Mouse (Mus musculus): ENCODE measurements around the gene Tmem240. TPM values are rescaled to one million over a fixed set of nuclear protein-coding genes. Genes with fewer than 3 reads are reported as not detected.

Tmem240 gene
- polyA plus RNA-seq, 1 experiment, result 1.2 TPM

- H3K79me2 ChIP-seq (ENCODE audit: control insufficient read depth, insufficient read depth), result no peaks in the 10 kb centered on the region
- H3ac ChIP-seq (ENCODE audit: control insufficient read depth, insufficient read length), result no peak overlapping the region
- H3K4me2 ChIP-seq (ENCODE audit: low read depth), result no peak overlapping the region
- no peaks in the 10 kb centered on the region for H3K36me3 ChIP-seq (ENCODE audit: control insufficient read depth, insufficient read depth)
- no peak for TF ChIP-seq MYOG (IDR thresholded peaks at IDR 0.05; ENCODE audit: control insufficient read depth in 1 of 3, insufficient read depth in 1 of 3, insufficient read length in 2 of 3, low read depth in 2 of 3)
- TF ChIP-seq TCF12 (IDR thresholded peaks at IDR 0.05; ENCODE audit: insufficient read depth, poor library complexity, severe bottlenecking), result no peak
- TF ChIP-seq POLR2AphosphoS2 (IDR thresholded peaks at IDR 0.05; ENCODE audit: insufficient read length, low read depth), result no peak
- no peak for TF ChIP-seq MYOD1 (IDR thresholded peaks at IDR 0.05; ENCODE audit: control insufficient read depth in 1 of 3, insufficient read length in 2 of 3, low read depth in 2 of 3)
- TF ChIP-seq POLR2A (IDR thresholded peaks at IDR 0.05; ENCODE audit: insufficient read length, low read depth), result no peak
- TF ChIP-seq REST (IDR thresholded peaks at IDR 0.05; ENCODE audit: insufficient read depth, insufficient read length), result no peak
- no peak for TF ChIP-seq TCF3 (IDR thresholded peaks at IDR 0.05; ENCODE audit: insufficient read length, low read depth)
- no peak overlapping the region for H3K4me3 ChIP-seq
- H3K27me3 ChIP-seq (ENCODE audit: control insufficient read depth, insufficient read depth, insufficient read length), result no peaks in the 10 kb centered on the region
Measured at GRCm38 (mm10) chr4:155772786-155773185, 38.2 kb downstream of the Tmem240 start.

- peak overlapping the region; percentile 72 for H3K4me2 ChIP-seq (ENCODE audit: low read depth)
- no peak overlapping the region for H3ac ChIP-seq (ENCODE audit: control insufficient read depth, insufficient read length)
- H3K36me3 ChIP-seq (ENCODE audit: control insufficient read depth, insufficient read depth), result no peaks in the 10 kb centered on the region
- H3K27me3 ChIP-seq (ENCODE audit: control insufficient read depth, insufficient read depth, insufficient read length), result no peaks in the 10 kb centered on the region
- no peak for TF ChIP-seq TCF12 (IDR thresholded peaks at IDR 0.05; ENCODE audit: insufficient read depth, poor library complexity, severe bottlenecking)
- TF ChIP-seq REST (IDR thresholded peaks at IDR 0.05; ENCODE audit: insufficient read depth, insufficient read length), result no peak
- TF ChIP-seq TCF3 (IDR thresholded peaks at IDR 0.05; ENCODE audit: insufficient read length, low read depth), result no peak
- no peak for TF ChIP-seq MYOG (IDR thresholded peaks at IDR 0.05; ENCODE audit: control insufficient read depth in 1 of 3, insufficient read depth in 1 of 3, insufficient read length in 2 of 3, low read depth in 2 of 3)
- no peak for TF ChIP-seq CEBPB (IDR thresholded peaks at IDR 0.05; ENCODE audit: insufficient read depth, poor library complexity, severe bottlenecking)
- TF ChIP-seq SRF (IDR thresholded peaks at IDR 0.05; ENCODE audit: control insufficient read depth, insufficient read length, low read depth), result no peak
- no peak for TF ChIP-seq MAX (IDR thresholded peaks at IDR 0.05; ENCODE audit: low read depth)
- TF ChIP-seq USF1 (IDR thresholded peaks at IDR 0.05; ENCODE audit: low read depth), result no peak
- no peak for TF ChIP-seq POLR2AphosphoS2 (IDR thresholded peaks at IDR 0.05; ENCODE audit: insufficient read length, low read depth)
- no peak for TF ChIP-seq MYOD1 (IDR thresholded peaks at IDR 0.05; ENCODE audit: control insufficient read depth in 1 of 3, insufficient read length in 2 of 3, low read depth in 2 of 3)
- TF ChIP-seq POLR2A (IDR thresholded peaks at IDR 0.05; ENCODE audit: insufficient read length, low read depth), result no peak
- no peak for TF ChIP-seq E2F4 (IDR thresholded peaks at IDR 0.05; ENCODE audit: insufficient read depth)
- H3K79me2 ChIP-seq (ENCODE audit: control insufficient read depth, insufficient read depth), result no peaks in the 10 kb centered on the region
- peak overlapping the region; percentile 6 for H3K4me3 ChIP-seq
Measured at GRCm38 (mm10) chr4:155773335-155774078, 38.9 kb downstream of the Tmem240 start.

GRCm38 (mm10) chr4:155774280-155774754 lies 39.7 kb downstream of the Tmem240 start, which contains the start of gene Vwa1:
Vwa1 (minus strand) TSS chr4:155774698.
- H3K79me2 ChIP-seq (ENCODE audit: control insufficient read depth, insufficient read depth), result no peaks in the 10 kb centered on the region
- peak within 1 kb of the TSS; percentile 72 for H3K4me2 ChIP-seq (ENCODE audit: low read depth)
- H3ac ChIP-seq (ENCODE audit: control insufficient read depth, insufficient read length), result no peak within 1 kb of the TSS
- peak within 1 kb of the TSS; percentile 6 for H3K4me3 ChIP-seq
- H3K36me3 ChIP-seq (ENCODE audit: control insufficient read depth, insufficient read depth), result no peaks in the 10 kb centered on the region
- no peak for TF ChIP-seq USF1 (IDR thresholded peaks at IDR 0.05; ENCODE audit: low read depth)
- TF ChIP-seq TCF12 (IDR thresholded peaks at IDR 0.05; ENCODE audit: insufficient read depth, poor library complexity, severe bottlenecking), result peak; percentile 7
- no peak for TF ChIP-seq E2F4 (IDR thresholded peaks at IDR 0.05; ENCODE audit: insufficient read depth)
- no peak for TF ChIP-seq POLR2AphosphoS2 (IDR thresholded peaks at IDR 0.05; ENCODE audit: insufficient read length, low read depth)
- no peak for TF ChIP-seq REST (IDR thresholded peaks at IDR 0.05; ENCODE audit: insufficient read depth, insufficient read length)
- peak in 2 of 3 experiments; percentile 56 to 83 for TF ChIP-seq MYOD1 (IDR thresholded peaks at IDR 0.05; ENCODE audit: control insufficient read depth in 1 of 3, insufficient read length in 2 of 3, low read depth in 2 of 3)
- peak; percentile 66 for TF ChIP-seq POLR2A (IDR thresholded peaks at IDR 0.05; ENCODE audit: insufficient read length, low read depth)
- TF ChIP-seq SRF (IDR thresholded peaks at IDR 0.05; ENCODE audit: control insufficient read depth, insufficient read length, low read depth), result no peak
- TF ChIP-seq CEBPB (IDR thresholded peaks at IDR 0.05; ENCODE audit: insufficient read depth, poor library complexity, severe bottlenecking), result no peak
- TF ChIP-seq MAX (IDR thresholded peaks at IDR 0.05; ENCODE audit: low read depth), result no peak
- TF ChIP-seq MYOG (IDR thresholded peaks at IDR 0.05; ENCODE audit: control insufficient read depth in 1 of 3, insufficient read depth in 1 of 3, insufficient read length in 2 of 3, low read depth in 2 of 3), result peak in 2 of 3 experiments; percentile 24 to 52
- peak; percentile 2 for TF ChIP-seq TCF3 (IDR thresholded peaks at IDR 0.05; ENCODE audit: insufficient read length, low read depth)
- no peaks in the 10 kb centered on the region for H3K27me3 ChIP-seq (ENCODE audit: control insufficient read depth, insufficient read depth, insufficient read length)

GRCm38 (mm10) chr4:155774971-155775740 lies 40.6 kb downstream of the Tmem240 start:
- TF ChIP-seq E2F4 (IDR thresholded peaks at IDR 0.05; ENCODE audit: insufficient read depth) (no peak), REST (IDR thresholded peaks at IDR 0.05; ENCODE audit: insufficient read depth, insufficient read length) (no peak), MYOG (IDR thresholded peaks at IDR 0.05; ENCODE audit: control insufficient read depth in 1 of 3, insufficient read depth in 1 of 3, insufficient read length in 2 of 3, low read depth in 2 of 3) (no peak)
- no peaks in the 10 kb centered on the region for H3K27me3 ChIP-seq (ENCODE audit: control insufficient read depth, insufficient read depth, insufficient read length)
- no peaks in the 10 kb centered on the region for H3K36me3 ChIP-seq (ENCODE audit: control insufficient read depth, insufficient read depth)
- peak overlapping the region; percentile 72 for H3K4me2 ChIP-seq (ENCODE audit: low read depth)
- H3ac ChIP-seq (ENCODE audit: control insufficient read depth, insufficient read length), result no peak overlapping the region
- H3K4me3 ChIP-seq, result peak overlapping the region; percentile 6
- no peaks in the 10 kb centered on the region for H3K79me2 ChIP-seq (ENCODE audit: control insufficient read depth, insufficient read depth)
